ENCODE assay signal across 29 mouse cellular contexts in the genomic region with DNA sequence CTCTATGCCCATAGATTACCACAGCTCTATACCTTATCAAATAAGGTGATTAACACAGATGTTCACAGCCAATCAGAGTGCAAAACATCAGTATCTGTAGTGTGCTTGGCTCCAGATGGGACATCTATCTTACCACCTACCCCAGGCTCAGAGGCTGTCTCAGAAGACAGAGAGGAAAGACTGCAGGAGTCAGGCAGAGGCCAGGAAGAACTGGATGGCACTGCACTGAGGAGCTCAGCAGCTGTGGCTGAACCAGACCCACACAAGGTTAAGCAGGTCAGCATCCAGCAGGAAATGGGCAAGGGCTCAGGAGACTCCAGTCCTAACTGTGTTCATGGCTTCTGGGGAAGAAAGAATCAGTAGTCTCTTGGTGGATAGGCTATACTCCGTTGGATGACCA. TPM values are rescaled to one million over a fixed set of nuclear protein-coding genes. Genes with fewer than 3 reads are reported as not detected.
DNase-seq lines count a peak whose midpoint lies in the region; ATAC-seq lines count a peak whose summit lies in the region.
"Had no signal": no experiment of that assay in that cellular context is flagged by ENCODE, and none has a peak within 500 bp of the region (broad histone marks: within the 10 kb centered on the region; RNA-seq: fewer than 3 reads in every experiment).

No protein-coding gene starts in this region.

- H3K36me3 ChIP-seq in liver, embryonic 16.5 days (ENCODE audit: control insufficient read depth, insufficient read depth): no peaks in the 10 kb centered on the region
- H3K36me3 ChIP-seq in liver, embryonic 12.5 days: no peaks in the 10 kb centered on the region
- H3K36me3 ChIP-seq: heart, embryonic 15.5 days; hindbrain, embryonic 12.5 days; limb, embryonic 15.5 days; neural tube, embryonic 12.5 days had no signal

- peak; percentile 19; the same call in 1 of the 2 replicates for ATAC-seq in liver, embryonic 16.5 days (ENCODE audit: low read depth)
- no peak for ATAC-seq in liver, embryonic 12.5 days
- ATAC-seq: CD4-positive, CD25-positive, alpha-beta regulatory T cell, adult 4 months; forebrain, embryonic 13.5 days; hindbrain, postnatal 0 days; intestine, embryonic 15.5 days; midbrain, embryonic 16.5 days had no signal

- H3K27me3 ChIP-seq in liver, embryonic 16.5 days (ENCODE audit: control insufficient read depth, insufficient read depth, low read depth, low read length): no peaks in the 10 kb centered on the region
- no peaks in the 10 kb centered on the region for H3K27me3 ChIP-seq in liver, embryonic 12.5 days (replicated peaks)
- H3K27me3 ChIP-seq: forebrain, embryonic 13.5 days; heart, embryonic 15.5 days; hindbrain, embryonic 12.5 days; intestine, embryonic 15.5 days; limb, embryonic 15.5 days; lung, embryonic 15.5 days; neural tube, embryonic 12.5 days had no signal

- H3K27ac ChIP-seq in liver, embryonic 16.5 days (ENCODE audit: low read length): no peak overlapping the region
- no peak overlapping the region for H3K27ac ChIP-seq in liver, embryonic 12.5 days
- H3K27ac ChIP-seq: forebrain, embryonic 13.5 days; heart, embryonic 10.5 days; heart, embryonic 15.5 days; hindbrain, embryonic 12.5 days; hindbrain, postnatal 0 days; intestine, embryonic 15.5 days; limb, embryonic 10.5 days; limb, embryonic 15.5 days; lung, embryonic 15.5 days; neural tube, embryonic 12.5 days had no signal

- no peaks in the 10 kb centered on the region; the same call in none of the 2 replicates for H3K4me1 ChIP-seq in liver, embryonic 16.5 days (ENCODE audit: control insufficient read depth, low read depth, low read length)
- peaks cover 4% of the 10 kb centered on the region for H3K4me1 ChIP-seq in liver, embryonic 12.5 days
- H3K4me1 ChIP-seq: forebrain, embryonic 13.5 days; hindbrain, embryonic 12.5 days; intestine, embryonic 15.5 days; limb, embryonic 10.5 days; limb, embryonic 15.5 days; neural tube, embryonic 12.5 days had no signal

- 50% methylated on average over 1 of the region's 1 CpGs for WGBS in liver, embryonic 16.5 days (ENCODE audit: insufficient replicate concordance)
- WGBS in liver, embryonic 12.5 days (ENCODE audit: insufficient replicate concordance): 74% methylated on average over 1 of the region's 1 CpGs

- H3K9me3 ChIP-seq in liver, embryonic 16.5 days (replicated peaks; ENCODE audit: control insufficient read depth, low read length): no peaks in the 10 kb centered on the region
- H3K9me3 ChIP-seq in liver, embryonic 12.5 days (replicated peaks): no peaks in the 10 kb centered on the region
- H3K9me3 ChIP-seq: forebrain, embryonic 13.5 days; heart, embryonic 10.5 days; heart, embryonic 15.5 days; hindbrain, embryonic 12.5 days; intestine, embryonic 15.5 days; limb, embryonic 10.5 days; limb, embryonic 15.5 days; lung, embryonic 15.5 days; neural tube, embryonic 12.5 days had no signal

- DNase-seq in embryo, embryonic 10 days (ENCODE audit: low spot score): peak; percentile 48
- DNase-seq in embryo, embryonic 9.5 days (ENCODE audit: extremely low spot score): no peak
- peak; percentile 20 for DNase-seq in kidney, postnatal 10 days
- no peak for DNase-seq in kidney, adult 18-20 months
- DNase-seq in yolk sac, embryonic 10.5 days (ENCODE audit: low spot score): peak; percentile 21
- no peak for DNase-seq in adrenal gland, postnatal 14 days
- DNase-seq: adrenal gland, postnatal 36 days; cerebellum, adult 18-20 months; cerebellum, postnatal 10 days; gastrocnemius, postnatal 14 days; heart, postnatal 36 days; kidney, adult 8-10 months; thymus, adult 2 months; thymus, postnatal 36 days had no signal

- H3K4me3 ChIP-seq in liver, embryonic 16.5 days (ENCODE audit: low read depth, low read length): no peak overlapping the region
- H3K4me3 ChIP-seq in liver, embryonic 12.5 days: no peak overlapping the region
- H3K4me3 ChIP-seq: forebrain, embryonic 13.5 days; heart, embryonic 10.5 days; heart, embryonic 15.5 days; hindbrain, embryonic 12.5 days; intestine, embryonic 15.5 days; limb, embryonic 10.5 days; limb, embryonic 15.5 days; lung, embryonic 15.5 days; neural tube, embryonic 12.5 days had no signal

- H3K9ac ChIP-seq in liver, embryonic 16.5 days (ENCODE audit: low read depth, low read length): no peak overlapping the region
- H3K9ac ChIP-seq in liver, embryonic 12.5 days: no peak overlapping the region
- H3K9ac ChIP-seq: forebrain, embryonic 13.5 days; heart, embryonic 15.5 days; hindbrain, embryonic 12.5 days; intestine, embryonic 15.5 days; limb, embryonic 15.5 days; lung, embryonic 15.5 days; neural tube, embryonic 12.5 days had no signal

- no peak overlapping the region for H3K4me2 ChIP-seq in liver, embryonic 16.5 days (ENCODE audit: low read depth, low read length)
- H3K4me2 ChIP-seq in liver, embryonic 12.5 days: no peak overlapping the region
- H3K4me2 ChIP-seq: forebrain, embryonic 13.5 days; heart, embryonic 15.5 days; hindbrain, embryonic 12.5 days; intestine, embryonic 15.5 days; limb, embryonic 15.5 days; lung, embryonic 15.5 days; midbrain, embryonic 11.5 days; neural tube, embryonic 12.5 days had no signal

RNA-seq across cellular contexts. Expression of gene Mrtfb, which starts 55.1 kb away (rescaled TPM):
- 3.0 and 4.5 TPM in 2 replicates for polyA plus RNA-seq in liver, embryonic 16.5 days (2015; fragmentation: Nextera tagmentation; extraction: Ambion mirVana)
- polyA plus RNA-seq in liver, embryonic 12.5 days (2016; fragmentation: Nextera tagmentation; extraction: Ambion mirVana): 5.5 and 5.7 TPM in 2 replicates
- 32.3 and 34.5 TPM in 2 replicates for total RNA-seq in adrenal gland, postnatal 14 days (2021)

Comparison
In these comparisons a context has a peak if more than half of its experiments do, and no peak if none do; other contexts are left out.
1. DNase-seq: peak in embryo, embryonic 10 days (single experiment), kidney, postnatal 10 days (single experiment) and yolk sac, embryonic 10.5 days (single experiment); none in embryo, embryonic 9.5 days (single experiment), kidney, adult 18-20 months (single experiment) and adrenal gland, postnatal 14 days (single experiment).